Mouse (Mus musculus) liver, adult 2 months (tissue): ENCODE data around the gene 1700013G24Rik. TPM values are rescaled to one million over a fixed set of nuclear protein-coding genes. Genes with fewer than 3 reads are reported as not detected.

Source experiments
- DNase-seq: peaks from one replicate; pipeline ENCODE4 v3.0.0-alpha.2; 2011; ENCODE audit warnings: low read depth, low spot score; ENCODE audit errors: extremely low read depth
- H3K27ac ChIP-seq: fragments of 200-500 bp; replicated peaks from 2 replicates; pipeline ENCODE4 v1.5.1; 2012; ENCODE audit warnings: low read depth, mild to moderate bottlenecking, control low read depth, inconsistent platforms, low read length; ENCODE audit not compliant: insufficient read depth
- H3K27me3 ChIP-seq: fragments of 200-500 bp; 2 replicates; pipeline ENCODE4 v1.6.1; 2012; ENCODE audit warnings: mild to moderate bottlenecking, moderate library complexity, low read length, inconsistent platforms; ENCODE audit not compliant: control insufficient read depth, insufficient read depth
- H3K36me3 ChIP-seq: fragments of 200-500 bp; 2 replicates; pipeline ENCODE4 v1.6.1; 2012; ENCODE audit warnings: low read length, inconsistent platforms; ENCODE audit not compliant: control insufficient read depth, insufficient read depth
- H3K4me1 ChIP-seq: fragments of 200-500 bp; 2 replicates; pipeline ENCODE4 v1.6.1; 2011; ENCODE audit warnings: low read length; ENCODE audit not compliant: control insufficient read depth, insufficient read depth
- H3K4me3 ChIP-seq: fragments of 200-500 bp; 2 replicates; pipeline ENCODE4 v1.5.1; 2011; ENCODE audit warnings: low read depth, mild to moderate bottlenecking, control low read depth, low read length, moderate library complexity; ENCODE audit not compliant: insufficient read depth
- H3K79me2 ChIP-seq: fragments of 200-500 bp; 2 replicates; pipeline ENCODE4 v1.6.1; 2012; ENCODE audit warnings: inconsistent platforms, mild to moderate bottlenecking, low read length, moderate library complexity; ENCODE audit not compliant: control insufficient read depth, insufficient read depth
- H3K9ac ChIP-seq: fragments of 200-500 bp; 2 replicates; pipeline ENCODE4 v1.6.1; 2012; ENCODE audit warnings: low read depth, mild to moderate bottlenecking, control low read depth, inconsistent platforms, low read length
- CTCF ChIP-seq: fragments of 200-500 bp; IDR thresholded peaks from 2 replicates; pipeline ENCODE4 v1.5.1; 2011; ENCODE audit warnings: low read depth, low read length, control low read depth
- POLR2A ChIP-seq: fragments of 200-500 bp; IDR thresholded peaks from 2 replicates; pipeline ENCODE4 v1.6.1; 2011; ENCODE audit warnings: low read length, control low read depth; ENCODE audit not compliant: insufficient read depth; ENCODE audit errors: extremely low read depth
- WGBS: fragments of 180-500 bp; shearing (Covaris S2); methylation state at CpG from one replicate; pipeline ENCODE4 v1.1.7; 2018; 5-methylcytosine and 5-hydroxymethylcytosine counted together
- polyA plus RNA-seq: library from polyadenylated mRNA; depleted of rRNA; stranded (reverse); fragments of >200 nt; gene quantifications from 2 replicates; pipeline ENCODE4 v1.2.3, GENCODE M21; 2012
- total RNA-seq: library from RNA; depleted of rRNA; stranded (reverse); fragments of >200 nt; gene quantifications from 2 replicates; pipeline ENCODE4 v1.2.3, GENCODE M21; 2014

Gene 1700013G24Rik
- total and polyA plus RNA-seq, 2 experiments, result not detected

- H3K27me3 ChIP-seq, result no peaks in the 10 kb centered on the region
- peaks cover 2% of the 10 kb centered on the region for H3K4me1 ChIP-seq
- H3K36me3 ChIP-seq, result no peaks in the 10 kb centered on the region
- no peaks in the 10 kb centered on the region; the same call in 1 of the 2 replicates for H3K79me2 ChIP-seq
- WGBS, result 61% methylated on average over 8 of the region's 8 CpGs
- DNase-seq, result no peak
- H3K27ac ChIP-seq, result peak overlapping the region; percentile 55
- TF ChIP-seq POLR2A, result no peak
- no peak for TF ChIP-seq CTCF
- no peak overlapping the region for H3K4me3 ChIP-seq
- peak overlapping the region; percentile 32; the same call in 1 of the 2 replicates for H3K9ac ChIP-seq
These were observed 36.9 kb downstream of the 1700013G24Rik start for GRCm38 (mm10) chr4:137489996-137490395.

- H3K4me1 ChIP-seq, result peaks cover 2% of the 10 kb centered on the region
- H3K27me3 ChIP-seq, result no peaks in the 10 kb centered on the region
- H3K27ac ChIP-seq, result no peak overlapping the region
- H3K79me2 ChIP-seq, result no peaks in the 10 kb centered on the region; the same call in 1 of the 2 replicates
- DNase-seq, result no peak
- H3K4me3 ChIP-seq, result no peak overlapping the region
- H3K9ac ChIP-seq, result no peak overlapping the region
- TF ChIP-seq CTCF, result no peak
- TF ChIP-seq POLR2A, result no peak
- WGBS, result 92% methylated on average over 11 of the region's 11 CpGs
- no peaks in the 10 kb centered on the region for H3K36me3 ChIP-seq
These were observed 39.5 kb downstream of the 1700013G24Rik start for GRCm38 (mm10) chr4:137492563-137492962.

- TF ChIP-seq POLR2A (no peak), CTCF (no peak)
- Histone ChIP-seq H3K79me2 (no peaks in the 10 kb centered on the region; the same call in 1 of the 2 replicates), H3K4me1 (peaks cover 2% of the 10 kb centered on the region), H3K4me3 (no peak overlapping the region), H3K9ac (no peak overlapping the region), H3K36me3 (no peaks in the 10 kb centered on the region), H3K27me3 (no peaks in the 10 kb centered on the region), H3K27ac (no peak overlapping the region)
- DNase-seq, result no peak
- 69% methylated on average over 4 of the region's 4 CpGs for WGBS
These were observed 40.1 kb downstream of the 1700013G24Rik start for GRCm38 (mm10) chr4:137493187-137493586.

GRCm38 (mm10) chr4:137494751-137495500 is 41.8 kb downstream of the 1700013G24Rik start:
- no peaks in the 10 kb centered on the region; the same call in 1 of the 2 replicates for H3K79me2 ChIP-seq
- H3K36me3 ChIP-seq, result no peaks in the 10 kb centered on the region
- no peak for TF ChIP-seq POLR2A
- no peak for TF ChIP-seq CTCF
- H3K27me3 ChIP-seq, result no peaks in the 10 kb centered on the region
- no peak overlapping the region for H3K9ac ChIP-seq
- no peak for DNase-seq
- peaks cover 2% of the 10 kb centered on the region; the same call in 1 of the 2 replicates for H3K4me1 ChIP-seq
- peak overlapping the region; percentile 30; the same call in 1 of the 2 replicates for H3K27ac ChIP-seq
- WGBS, result 57% methylated on average over 19 of the region's 19 CpGs
- no peak overlapping the region for H3K4me3 ChIP-seq

GRCm38 (mm10) chr4:137495501-137496100 is 42.5 kb downstream of the 1700013G24Rik start:
- peaks cover 2% of the 10 kb centered on the region; the same call in 1 of the 2 replicates for H3K4me1 ChIP-seq
- DNase-seq, result no peak
- no peaks in the 10 kb centered on the region for H3K36me3 ChIP-seq
- no peaks in the 10 kb centered on the region; the same call in 1 of the 2 replicates for H3K79me2 ChIP-seq
- H3K27me3 ChIP-seq, result no peaks in the 10 kb centered on the region
- no peak for TF ChIP-seq CTCF
- no peak overlapping the region for H3K4me3 ChIP-seq
- WGBS, result 74% methylated on average over 6 of the region's 6 CpGs
- H3K27ac ChIP-seq, result no peak overlapping the region; the same call in 1 of the 2 replicates
- H3K9ac ChIP-seq, result no peak overlapping the region

- peak overlapping the region; percentile 71 for H3K27ac ChIP-seq
- TF ChIP-seq POLR2A (no peak), CTCF (no peak)
- H3K27me3 ChIP-seq, result no peaks in the 10 kb centered on the region
- peaks cover 2% of the 10 kb centered on the region; the same call in 1 of the 2 replicates for H3K4me1 ChIP-seq
- H3K4me3 ChIP-seq, result no peak overlapping the region
- H3K36me3 ChIP-seq, result no peaks in the 10 kb centered on the region
- DNase-seq, result peak; percentile 14
- no peaks in the 10 kb centered on the region; the same call in 1 of the 2 replicates for H3K79me2 ChIP-seq
- H3K9ac ChIP-seq, result no peak overlapping the region
- 77% methylated on average over 5 of the region's 5 CpGs for WGBS
These were observed 44.3 kb downstream of the 1700013G24Rik start for GRCm38 (mm10) chr4:137497367-137497766.
